Mouse (Mus musculus): Measurements from ENCODE around the gene Nme3.

The Nme3 gene

DNA sequence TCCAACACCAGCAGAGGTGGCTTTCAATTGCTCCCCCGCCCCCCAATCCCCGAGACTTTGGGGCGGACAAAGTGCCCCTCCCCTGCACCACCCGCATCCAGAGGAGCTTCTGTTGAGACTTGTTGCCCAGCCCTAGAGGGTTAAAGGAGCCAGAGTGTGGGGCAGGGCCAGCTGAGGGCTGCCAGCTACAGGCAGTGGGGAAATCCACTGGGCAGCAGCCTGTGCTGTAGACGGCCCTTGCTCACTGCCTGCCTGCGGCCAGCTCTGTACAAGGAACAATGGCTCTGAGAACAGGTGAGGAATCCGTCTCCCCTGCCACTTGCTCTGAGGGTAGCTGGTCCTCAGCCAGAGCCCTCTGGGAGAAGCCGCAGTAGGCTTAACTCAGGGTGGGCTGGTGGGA, 17.8 kb upstream of the Nme3 start:
- no peak for DNase-seq (ENCODE audit: low spot score in 2 of 2)

DNA sequence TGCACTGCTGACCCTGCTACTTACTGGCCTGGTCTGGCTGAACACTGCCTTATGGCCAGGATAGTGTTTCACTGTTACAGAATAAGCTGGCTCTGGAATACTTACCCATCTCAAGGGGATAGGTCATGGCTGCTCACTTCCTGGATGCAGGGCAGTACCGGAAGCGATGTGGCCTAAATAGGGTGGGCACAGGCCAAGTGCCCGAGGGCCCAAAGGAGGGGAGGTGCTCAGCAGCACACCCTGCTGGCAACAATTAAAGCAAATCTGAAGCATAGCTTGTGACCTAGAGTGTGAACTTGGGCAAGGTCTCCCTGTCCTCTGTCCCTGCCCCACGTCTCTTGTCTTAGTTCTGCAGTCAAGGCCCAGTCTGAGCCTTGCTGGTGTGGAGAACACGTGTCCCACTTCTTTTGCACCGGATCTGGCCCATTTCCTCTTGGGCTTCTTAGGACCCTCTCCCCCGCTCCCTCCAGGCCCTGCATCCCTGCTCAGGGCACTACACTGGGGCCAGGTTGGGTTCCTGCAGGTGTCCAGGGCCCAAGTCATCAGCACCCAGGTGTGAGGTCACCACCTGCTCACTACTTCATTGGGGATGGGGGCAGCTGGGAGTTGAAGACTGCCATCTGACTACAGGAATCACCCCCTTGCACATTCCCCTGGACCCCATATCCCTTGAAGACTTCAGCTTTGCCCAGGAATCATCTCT, 14.4 kb upstream of the Nme3 start:
- DNase-seq (ENCODE audit: low spot score in 2 of 2), result no peak

DNA sequence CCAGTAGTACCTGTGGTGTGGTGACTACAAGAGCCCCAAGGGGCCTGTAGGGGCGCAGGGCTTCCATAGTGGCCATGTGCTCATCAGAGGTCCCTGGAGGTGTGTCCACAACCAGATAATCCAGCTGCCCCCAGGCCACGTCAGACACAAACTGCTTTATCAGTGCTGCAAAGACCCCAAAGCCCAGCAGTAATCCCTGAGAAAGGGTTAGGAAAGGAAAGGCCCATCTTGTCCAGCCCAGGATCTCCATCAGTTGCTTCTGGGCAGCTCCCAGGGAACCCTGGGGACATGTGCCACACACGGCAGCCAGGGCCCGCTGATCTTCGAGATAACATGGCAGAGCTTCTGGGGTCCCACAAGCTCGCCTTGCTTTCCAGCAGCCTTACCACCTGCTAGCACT, 11.9 kb upstream of the Nme3 start:
- DNase-seq (ENCODE audit: low spot score in 2 of 2), result no peak

DNA sequence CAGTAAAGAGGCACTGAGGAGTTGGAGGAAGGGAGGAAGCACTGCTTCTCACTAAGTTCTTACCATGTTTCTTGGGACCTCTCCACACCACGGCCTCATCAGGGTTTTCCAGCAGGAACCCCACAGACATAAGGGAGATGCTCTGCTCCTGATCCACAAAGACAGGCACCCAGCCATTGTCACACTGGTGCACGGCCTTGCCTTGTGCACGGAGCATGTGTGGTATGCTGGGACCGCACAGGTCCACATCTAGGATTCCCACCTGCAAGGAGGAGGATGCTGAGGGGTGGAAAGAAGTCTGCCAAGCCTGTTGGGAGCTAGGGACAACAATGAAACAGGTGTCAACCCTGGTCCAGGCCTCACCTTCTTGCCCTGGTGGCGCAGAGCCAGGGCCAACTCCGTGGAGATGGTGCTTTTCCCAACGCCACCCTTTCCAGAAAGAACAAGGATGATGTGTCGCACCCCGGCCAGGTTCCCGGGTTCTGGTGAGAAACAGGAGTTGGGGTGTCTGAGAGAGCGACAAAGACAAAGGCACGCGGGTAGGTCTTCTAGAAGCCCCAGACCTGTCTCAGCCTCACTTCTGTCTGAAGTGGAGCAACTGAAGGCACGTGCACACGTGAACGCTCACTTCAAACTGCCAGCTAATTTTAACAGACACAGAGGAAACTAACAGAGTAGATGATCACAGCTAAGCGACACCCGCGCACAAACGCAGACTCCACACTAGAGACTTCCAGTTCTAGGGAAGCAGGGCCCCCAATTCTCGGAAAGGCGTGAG, 10.8 kb upstream of the Nme3 start:
- DNase-seq (ENCODE audit: low spot score in 2 of 2), result no peak

DNA sequence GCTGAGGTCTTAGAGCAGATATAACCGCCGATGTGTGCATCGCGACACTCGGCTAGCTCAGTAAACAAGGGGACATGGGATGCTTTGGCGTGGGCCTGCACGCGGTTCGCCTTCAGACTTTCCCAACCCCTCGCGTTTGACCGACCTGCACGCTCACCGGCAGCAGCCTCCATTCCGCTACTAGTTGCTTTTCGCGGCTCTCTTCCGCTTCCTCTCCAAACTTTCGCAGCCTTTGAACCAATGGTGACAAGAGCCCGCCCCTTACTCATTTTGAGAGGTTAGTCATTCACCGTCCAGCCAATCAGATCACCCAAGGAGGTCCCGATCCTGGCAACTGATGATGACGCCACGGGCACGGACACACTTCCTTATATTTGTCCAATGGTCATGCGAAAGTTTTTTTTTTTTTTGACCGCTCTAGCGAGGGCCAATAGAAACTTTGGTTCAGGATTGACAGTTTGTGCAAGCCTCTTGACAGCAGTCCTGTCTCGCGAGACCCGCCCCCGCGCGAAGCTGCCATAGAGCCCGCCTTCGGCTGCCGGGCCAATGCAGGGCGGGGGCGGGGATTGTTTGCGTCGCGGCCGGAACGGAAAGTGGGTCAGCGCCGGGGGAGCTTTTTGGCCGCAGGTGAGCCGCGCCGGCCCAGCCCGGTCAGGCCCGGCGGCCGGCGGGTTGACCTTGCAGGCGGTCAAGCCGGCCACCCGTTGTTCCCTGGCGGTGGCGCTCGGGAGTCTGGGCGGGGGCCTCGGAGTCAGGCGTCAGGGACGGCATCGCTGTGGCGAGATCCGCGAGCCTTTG, 10.0 kb upstream of the Nme3 start, which contains the start of the genes Nubp2 and Spsb3:
Gene Nubp2, minus strand, starts transcription at position 216 of the 798 bp plus-strand sequence.
Gene Spsb3, plus strand, starts transcription at position 510 of the 798 bp plus-strand sequence.
- DNase-seq (ENCODE audit: low spot score in 2 of 2), result peak; percentile 97 to 98

DNA sequence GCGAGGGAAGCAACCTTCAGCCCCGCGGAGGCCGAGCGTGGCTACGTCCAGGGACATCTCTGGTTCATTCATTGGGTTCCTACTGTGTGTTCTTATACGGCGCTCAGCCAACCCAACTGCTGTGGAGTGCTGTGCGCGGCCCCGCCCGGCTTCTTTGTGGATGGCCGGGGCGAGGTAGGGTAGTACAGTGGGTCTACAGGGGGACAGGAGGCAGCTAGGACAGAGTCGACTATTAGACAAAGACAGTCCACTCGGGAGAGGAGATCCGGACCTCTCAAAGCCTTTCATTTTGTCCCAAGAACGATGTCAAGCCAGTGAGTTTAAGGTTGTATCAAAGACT, 9.4 kb upstream of the Nme3 start:
- DNase-seq (ENCODE audit: low spot score in 2 of 2), result no peak

DNA sequence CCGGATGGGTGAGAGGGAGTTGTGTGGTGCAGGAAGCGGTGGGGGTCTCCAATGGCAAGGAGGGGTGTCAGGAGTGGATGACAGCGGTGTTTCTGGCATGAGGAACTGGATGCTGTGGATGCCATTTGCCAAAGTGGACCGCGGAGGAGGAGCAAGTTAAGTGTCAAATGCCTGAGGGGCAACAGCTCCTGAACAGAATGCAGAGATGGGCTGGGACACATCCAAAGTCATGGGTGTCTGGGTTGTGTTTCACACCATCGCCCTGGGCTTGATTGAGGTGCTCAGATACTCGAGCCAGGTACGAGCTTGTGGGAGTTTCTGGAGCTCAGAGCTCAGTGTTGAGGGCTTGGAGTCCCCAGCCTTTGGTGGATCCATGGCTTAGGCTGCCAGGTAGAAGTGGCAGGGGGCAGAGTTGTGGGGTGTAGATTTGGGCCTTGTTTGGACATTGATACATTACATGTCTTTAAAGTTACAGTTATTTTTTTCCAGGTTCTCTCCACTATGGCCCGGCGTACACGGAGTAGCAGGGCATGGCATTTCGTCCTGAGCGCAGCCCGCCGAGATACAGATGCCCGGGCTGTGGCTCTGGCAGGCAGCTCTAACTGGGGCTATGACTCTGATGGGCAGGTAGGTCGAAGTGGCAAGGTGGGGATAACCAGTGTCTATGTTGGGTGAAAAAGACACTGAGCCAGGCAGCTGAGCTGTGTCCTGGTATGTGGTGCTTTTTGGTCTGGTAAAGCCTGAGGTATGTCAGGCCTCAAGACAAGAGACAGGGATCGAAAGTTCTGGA, 8.8 kb upstream of the Nme3 start:
- DNase-seq (ENCODE audit: low spot score in 2 of 2), result no peak

DNA sequence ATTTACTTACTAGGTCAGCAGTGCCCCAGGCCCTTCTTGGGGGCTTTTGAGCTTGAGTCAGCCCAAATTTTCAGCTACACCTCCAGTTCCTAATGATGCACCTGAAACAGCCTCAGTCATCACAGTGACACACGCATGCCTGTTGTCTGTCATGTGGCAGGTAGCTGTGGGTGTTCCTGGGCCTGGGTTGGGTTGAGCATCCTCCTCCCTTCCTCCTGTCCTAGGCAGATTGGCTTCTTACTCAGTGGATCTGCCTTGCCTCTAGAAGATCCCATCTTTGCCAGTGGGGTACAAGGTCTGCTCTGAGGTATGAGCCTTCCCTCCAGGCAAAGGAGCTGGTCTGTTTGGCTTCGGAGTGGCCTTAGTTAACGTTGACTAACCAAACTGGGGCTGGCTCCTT, 7.4 kb upstream of the Nme3 start:
- DNase-seq (ENCODE audit: low spot score in 2 of 2), result no peak

DNA sequence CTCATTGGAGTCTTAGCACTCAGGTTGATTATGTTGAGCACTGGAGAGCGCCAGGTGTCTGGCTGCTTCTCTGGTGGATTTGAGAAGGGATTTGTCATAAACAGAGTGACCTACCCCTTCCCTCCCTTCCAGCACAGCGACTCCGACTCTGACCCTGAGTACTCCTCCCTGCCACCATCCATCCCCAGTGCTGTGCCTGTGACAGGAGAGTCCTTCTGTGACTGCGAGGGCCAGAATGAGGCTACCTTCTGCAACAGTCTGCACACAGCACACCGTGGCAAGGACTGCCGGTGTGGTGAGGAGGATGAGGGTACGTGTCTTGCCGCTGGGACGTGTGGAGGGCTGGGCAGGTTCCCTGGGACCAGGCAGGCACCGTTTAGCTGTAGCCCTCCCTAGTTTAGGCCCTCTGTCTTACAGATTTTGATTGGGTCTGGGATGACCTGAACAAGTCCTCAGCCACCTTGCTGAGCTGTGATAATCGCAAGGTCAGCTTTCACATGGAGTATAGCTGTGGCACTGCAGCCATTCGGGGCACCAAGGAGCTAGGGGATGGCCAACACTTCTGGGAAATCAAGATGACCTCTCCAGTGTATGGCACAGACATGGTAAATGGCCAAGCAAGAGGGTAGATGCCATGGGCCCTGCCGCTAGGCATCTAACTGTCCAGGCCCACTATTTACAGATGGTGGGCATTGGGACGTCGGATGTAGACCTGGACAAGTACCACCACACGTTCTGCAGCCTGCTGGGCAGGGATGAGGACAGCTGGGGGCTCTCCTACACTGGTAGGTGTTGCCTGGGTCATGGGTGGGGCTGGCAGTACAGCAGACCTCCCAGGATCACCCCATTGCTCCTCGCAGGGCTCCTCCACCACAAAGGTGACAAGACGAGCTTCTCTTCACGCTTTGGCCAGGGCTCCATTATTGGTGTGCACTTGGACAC, 5.9 kb upstream of the Nme3 start:
- DNase-seq (ENCODE audit: low spot score in 2 of 2), result no peak

DNA sequence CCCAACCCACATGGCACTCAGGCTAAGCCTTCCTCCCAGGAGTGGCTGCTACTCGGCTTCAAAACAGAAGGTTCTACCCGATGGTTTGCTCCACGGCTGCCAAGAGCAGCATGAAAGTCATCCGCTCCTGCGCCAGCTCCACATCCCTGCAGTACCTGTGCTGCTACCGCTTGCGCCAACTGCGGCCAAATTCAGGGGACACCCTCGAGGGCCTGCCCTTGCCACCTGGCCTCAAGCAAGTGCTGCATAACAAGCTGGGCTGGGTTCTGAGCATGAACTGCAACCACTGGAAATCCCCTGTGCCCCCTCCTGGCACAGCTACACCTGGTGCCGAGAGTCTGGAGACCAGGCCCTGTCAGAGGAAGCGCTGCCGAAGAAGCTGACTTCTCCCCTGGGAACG, 5.0 kb upstream of the Nme3 start:
- DNase-seq (ENCODE audit: low spot score in 2 of 2), result peak in 1 of 2 experiments; percentile 61

DNA sequence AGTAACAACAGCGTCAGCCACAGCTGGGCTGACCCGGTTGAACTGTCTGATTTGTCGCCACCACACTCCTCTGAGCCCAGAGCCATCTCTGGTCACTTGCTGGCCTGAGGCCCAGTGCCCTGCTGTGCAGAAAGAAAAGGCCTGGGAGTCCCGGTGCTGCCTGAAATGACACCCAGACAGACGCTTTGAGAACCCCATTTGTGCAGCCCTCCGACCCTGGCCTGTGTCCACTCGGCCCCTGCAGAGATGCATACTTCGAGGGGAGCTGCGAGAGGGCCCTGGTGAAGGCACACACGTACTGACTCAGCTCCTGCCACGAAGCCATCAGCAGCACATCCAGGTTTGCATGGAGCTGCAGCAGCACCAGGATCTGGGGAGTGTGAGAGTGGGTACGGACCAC, 3.5 kb upstream of the Nme3 start:
- DNase-seq (ENCODE audit: low spot score in 2 of 2), result no peak

DNA sequence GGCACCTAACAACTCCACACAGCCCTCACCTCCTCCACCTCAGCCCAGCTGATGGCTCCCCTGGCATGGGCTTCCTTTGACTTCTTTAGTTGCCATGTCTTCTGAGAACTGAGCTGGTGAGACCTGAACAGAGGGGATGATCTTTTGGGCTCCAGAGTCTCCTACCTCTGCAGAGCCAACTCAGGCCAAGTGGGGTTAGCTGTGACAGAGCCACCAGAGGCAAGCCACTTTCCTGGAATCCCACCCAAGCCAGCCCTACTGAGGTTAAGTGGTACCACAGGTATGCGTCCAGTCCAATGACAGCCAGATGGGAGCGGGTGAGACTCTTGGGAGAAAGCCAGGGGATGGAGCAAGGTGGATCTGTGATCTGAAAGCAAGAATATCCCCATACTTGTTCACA, 3.0 kb upstream of the Nme3 start:
- no peak for DNase-seq (ENCODE audit: low spot score in 2 of 2)

DNA sequence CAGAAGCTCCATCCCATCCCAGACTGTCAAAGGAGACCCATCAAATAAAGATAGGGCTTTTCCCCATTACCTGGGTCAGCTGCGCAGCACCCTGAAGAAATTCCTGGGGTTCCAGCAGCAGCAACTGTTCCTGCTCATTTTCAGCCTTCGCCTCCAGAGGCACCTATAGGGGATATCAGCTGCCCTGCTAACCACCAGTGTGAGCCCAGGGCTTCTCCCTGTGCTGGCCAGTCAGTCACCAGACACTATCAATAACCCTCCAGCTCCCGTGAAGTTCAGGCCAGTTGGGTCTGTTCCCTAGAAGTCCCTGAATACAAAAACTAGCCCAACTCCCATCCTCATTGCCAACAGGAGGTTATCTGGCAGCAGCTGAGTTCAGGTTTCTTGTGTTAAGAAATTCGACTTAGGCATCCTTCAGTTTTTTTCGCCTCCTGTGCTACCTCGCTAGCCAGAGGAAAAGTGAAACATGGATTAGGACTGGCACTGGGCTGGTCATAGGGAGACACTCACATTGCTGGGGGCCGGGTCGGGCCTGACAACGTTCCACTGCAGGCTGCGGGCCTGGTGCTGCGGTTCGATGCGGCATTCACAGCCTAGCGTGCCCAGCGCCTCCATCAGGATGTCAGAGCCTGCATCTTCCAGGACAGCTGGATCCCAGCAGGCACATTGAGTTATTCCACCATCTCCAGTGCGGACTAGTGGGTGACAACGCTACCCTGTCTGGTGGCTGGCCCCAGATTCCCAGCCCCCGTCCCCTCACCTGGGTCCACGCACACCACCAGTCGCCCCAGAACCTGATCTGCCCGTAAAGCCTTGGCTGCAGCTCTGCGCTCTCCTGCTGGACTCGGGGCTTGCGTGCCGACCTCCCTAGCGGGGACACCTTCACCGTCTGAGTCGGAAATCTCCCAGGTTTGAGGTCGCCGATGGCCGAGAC, 2.0 kb upstream of the Nme3 start:
- peak in 1 of 2 experiments; percentile 77 for DNase-seq (ENCODE audit: low spot score in 2 of 2)

DNA sequence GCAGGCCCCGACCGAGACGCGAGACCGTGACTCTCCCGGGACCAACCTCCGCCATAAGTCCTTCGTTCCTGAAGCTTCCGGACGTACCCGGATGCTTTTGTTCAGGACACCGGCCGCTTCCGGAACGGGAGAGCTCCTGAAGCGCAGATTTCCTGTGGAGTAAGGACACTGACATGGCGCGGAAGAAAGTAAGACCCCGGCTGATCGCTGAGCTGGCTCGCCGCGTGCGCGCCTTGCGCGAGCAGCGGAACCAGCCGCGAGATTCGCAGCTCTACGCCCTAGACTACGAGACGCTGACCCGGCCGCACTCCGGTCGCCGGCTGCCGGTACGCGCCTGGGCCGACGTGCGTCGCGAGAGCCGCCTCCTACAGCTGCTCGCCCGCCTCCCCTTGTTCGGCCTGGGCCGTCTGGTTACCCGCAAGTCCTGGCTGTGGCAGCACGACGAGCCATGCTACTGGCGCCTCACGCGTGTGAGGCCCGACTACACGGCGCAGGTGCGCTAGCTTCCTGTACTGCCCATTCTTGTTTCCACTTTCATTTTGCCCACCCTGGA, 1.2 kb upstream of the Nme3 start, which contains the start of the genes Eme2 and Mrps34:
Gene Eme2, minus strand, starts transcription at position 93 of the 553 bp plus-strand sequence.
Gene Mrps34, plus strand, starts transcription at position 122 of the 553 bp plus-strand sequence.
- DNase-seq (ENCODE audit: low spot score in 2 of 2), result peak; percentile 76 to 87

DNA sequence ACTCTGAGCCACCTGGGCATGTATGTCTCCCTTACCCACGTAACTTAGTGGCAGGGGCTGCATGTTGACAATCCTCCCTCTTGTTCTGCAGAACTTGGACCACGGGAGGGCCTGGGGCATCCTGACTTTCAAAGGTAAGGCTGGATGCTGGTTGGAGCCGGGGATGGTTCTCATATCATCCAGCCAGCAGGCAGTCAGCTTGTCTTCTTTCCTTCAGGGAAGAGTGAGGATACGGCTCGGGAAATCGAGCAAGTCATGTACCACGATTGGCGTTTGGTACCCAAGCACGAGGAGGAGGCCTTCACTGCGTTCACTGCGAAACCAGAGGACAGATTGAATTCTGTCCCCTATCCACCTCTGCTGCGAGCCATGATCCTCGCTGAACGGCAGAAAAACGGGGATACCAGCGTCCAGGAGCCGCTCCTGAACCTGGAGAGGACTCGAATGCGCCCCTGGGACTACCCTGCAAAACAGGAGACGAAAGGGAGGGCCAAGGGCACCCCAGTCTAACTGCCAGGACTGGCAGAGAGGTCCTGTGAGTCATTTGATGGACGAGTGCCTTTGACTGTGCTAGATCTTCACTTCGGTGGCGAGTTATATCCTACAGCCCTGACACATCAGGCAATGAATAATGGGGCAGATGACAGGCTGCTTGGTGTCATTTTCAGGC, 594 bp upstream of the Nme3 start:
- peak in 1 of 2 experiments; percentile 72 for DNase-seq (ENCODE audit: low spot score in 2 of 2)

DNA sequence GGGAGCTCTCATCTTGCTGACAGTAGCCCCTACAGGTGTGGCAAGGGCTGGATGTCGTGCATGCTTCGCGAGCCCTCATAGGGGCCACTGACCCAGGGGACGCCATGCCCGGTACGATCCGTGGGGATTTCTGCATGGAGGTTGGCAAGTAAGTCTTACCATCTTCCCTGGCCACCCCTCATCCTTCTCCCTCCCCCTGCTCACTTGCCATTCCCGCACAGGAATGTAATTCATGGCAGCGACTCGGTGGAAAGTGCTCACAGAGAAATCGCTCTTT, 631 bp downstream of the Nme3 start:
- DNase-seq (ENCODE audit: low spot score in 2 of 2), result peak in 1 of 2 experiments; percentile 71

DNA sequence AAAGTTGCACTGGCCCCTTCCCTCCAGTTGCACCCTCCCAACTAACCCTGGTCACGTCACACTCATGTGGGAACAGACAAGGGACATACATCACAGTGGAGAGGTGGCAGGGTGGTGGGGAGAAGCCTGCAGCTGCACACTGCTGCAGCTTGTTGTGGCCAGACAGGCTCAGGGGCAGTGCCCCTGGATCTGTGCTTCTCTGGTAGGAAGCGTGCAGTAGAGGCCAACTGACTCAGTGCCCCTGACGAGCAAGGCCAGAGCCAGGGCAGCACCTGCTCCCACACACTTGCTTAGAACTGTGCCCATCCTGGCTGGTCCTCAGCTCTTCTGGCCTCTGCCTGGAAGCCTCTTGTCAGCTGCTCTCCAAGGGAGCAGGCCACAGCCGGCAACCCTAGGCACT, 1.3 kb downstream of the Nme3 start:
- DNase-seq (ENCODE audit: low spot score in 2 of 2), result peak in 1 of 2 experiments; percentile 64

DNA sequence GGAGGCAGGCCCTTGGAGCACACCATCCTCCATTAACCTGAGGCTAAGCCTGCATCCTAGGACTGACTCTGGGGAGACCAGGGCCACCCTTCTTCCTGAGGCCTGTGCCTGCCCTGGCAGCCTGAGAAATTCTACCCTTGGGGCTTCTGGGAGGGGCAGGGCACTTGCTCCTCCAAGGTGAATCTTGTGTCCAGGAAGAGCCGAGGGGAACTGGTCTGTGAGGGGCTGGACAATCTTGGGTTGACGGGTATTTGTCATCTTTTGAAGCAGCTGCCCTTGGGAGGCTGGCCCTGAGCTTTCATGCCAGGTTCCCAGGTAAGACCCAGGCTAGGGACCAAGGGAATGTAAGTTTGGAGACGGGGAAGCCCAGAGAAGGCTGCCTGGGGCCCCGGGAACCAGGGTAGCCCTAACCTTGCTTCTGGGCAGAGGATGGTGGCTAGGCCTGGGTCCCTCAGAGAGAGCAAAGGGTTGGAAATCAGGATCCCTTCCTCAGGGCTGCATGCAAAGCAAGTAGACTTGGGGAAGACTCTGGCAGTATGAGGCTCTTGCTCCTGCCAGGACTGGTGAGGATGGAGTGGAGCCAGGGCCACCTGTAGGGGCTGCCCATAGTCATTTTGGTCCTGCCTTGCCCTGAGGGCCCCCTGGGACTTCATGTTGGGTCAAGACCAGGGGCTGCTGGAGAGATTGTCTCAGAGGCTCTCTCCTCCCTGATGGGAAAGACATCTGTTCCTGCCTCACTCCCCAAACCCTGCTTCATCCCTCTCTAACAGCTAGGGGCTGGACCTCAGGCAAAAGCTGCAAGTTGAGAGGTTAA, 1.9 kb downstream of the Nme3 start:
- no peak for DNase-seq (ENCODE audit: low spot score in 2 of 2)
